Mouse (Mus musculus) liver, embryonic 12.5 days (tissue): ENCODE results near the gene Wdr66. TPM values are rescaled to one million over a fixed set of nuclear protein-coding genes. Genes with fewer than 3 reads are reported as not detected.

Source experiments
- ATAC-seq: fragments of 200-750 bp; cut with Nextera tagmentation; 2 replicates; pipeline ENCODE4 v1.8.0; 2017; ENCODE audit warnings: moderate number of reproducible peaks, mild to moderate bottlenecking, moderate library complexity
- H3K27ac ChIP-seq: fragments of 300-500 bp; sonication (generic); 2 replicates; pipeline ENCODE4 v1.5.1; 2016; ENCODE audit warnings: mild to moderate bottlenecking
- H3K27me3 ChIP-seq: fragments of 300-500 bp; sonication (generic); replicated peaks from 2 replicates; pipeline ENCODE4 v1.6.1; 2016; ENCODE audit warnings: mild to moderate bottlenecking, moderate library complexity
- H3K36me3 ChIP-seq: fragments of 300-500 bp; sonication (generic); 2 replicates; pipeline ENCODE4 v1.6.1; 2016; ENCODE audit warnings: mild to moderate bottlenecking, moderate library complexity
- H3K4me1 ChIP-seq: fragments of 300-500 bp; sonication (generic); 2 replicates; pipeline ENCODE4 v1.6.1; 2016
- H3K4me2 ChIP-seq: fragments of 300-500 bp; sonication (generic); 2 replicates; pipeline ENCODE4 v1.6.1; 2016; ENCODE audit warnings: mild to moderate bottlenecking, moderate library complexity
- H3K4me3 ChIP-seq: fragments of 300-500 bp; sonication (generic); 2 replicates; pipeline ENCODE4 v1.5.1; 2016; ENCODE audit warnings: mild to moderate bottlenecking, moderate library complexity
- H3K9ac ChIP-seq: fragments of 300-500 bp; sonication (generic); 2 replicates; pipeline ENCODE4 v1.6.1; 2016; ENCODE audit warnings: mild to moderate bottlenecking, moderate library complexity
- H3K9me3 ChIP-seq: fragments of 300-500 bp; sonication (generic); replicated peaks from 2 replicates; pipeline ENCODE4 v1.6.1; 2016; ENCODE audit warnings: mild to moderate bottlenecking, moderate library complexity
- WGBS: fragments of 180-500 bp; shearing (Covaris S2); methylation state at CpG from one replicate; pipeline ENCODE4 v1.1.7; 2016; ENCODE audit not compliant: insufficient replicate concordance; 5-methylcytosine and 5-hydroxymethylcytosine counted together
- polyA plus RNA-seq: library from polyadenylated mRNA; unstranded; fragments of >200 nt; fragmentation: Nextera tagmentation; extraction: Ambion mirVana; gene quantifications from 2 replicates; pipeline ENCODE4 v1.2.1, GENCODE M21; 2016

Gene Wdr66
- polyA plus RNA-seq, 1 experiment from 2014 or later, result 0.29 TPM

- WGBS, result 50% methylated on average over 10 of the region's 10 CpGs
- peaks cover 7% of the 10 kb centered on the region; the same call in 1 of the 2 replicates for H3K27me3 ChIP-seq
- H3K9me3 ChIP-seq, result no peaks in the 10 kb centered on the region
- ATAC-seq, result no peak
- peaks cover 6% of the 10 kb centered on the region for H3K4me1 ChIP-seq
- H3K4me3 ChIP-seq, result no peak overlapping the region
- no peak overlapping the region for H3K4me2 ChIP-seq
- peaks cover 33% of the 10 kb centered on the region for H3K36me3 ChIP-seq
- no peak overlapping the region for H3K27ac ChIP-seq
- no peak overlapping the region for H3K9ac ChIP-seq
Observed at GRCm38 (mm10) chr5:123376569-123376968, 124.7 kb downstream of the Wdr66 start.

Other genes starting within 250 kb of the Wdr66 start
- gene Orai1, start 237.0 kb upstream of the Wdr66 start, polyA plus RNA-seq, result 11.6 and 11.9 TPM in 2 replicates
- not detected in 2 replicates for gene Morn3, start 205.1 kb upstream of the Wdr66 start, polyA plus RNA-seq
- 28.2 and 30.3 TPM in 2 replicates for gene Tmem120b, start 183.7 kb upstream of the Wdr66 start, polyA plus RNA-seq
- 3.9 and 4.8 TPM in 2 replicates for gene Rhof, start 119.4 kb upstream of the Wdr66 start, polyA plus RNA-seq
- 6.0 and 6.1 TPM in 2 replicates for gene Setd1b, start 109.9 kb upstream of the Wdr66 start, polyA plus RNA-seq
- 77.4 and 77.8 TPM in 2 replicates for gene Psmd9, start 82.7 kb upstream of the Wdr66 start, polyA plus RNA-seq
- gene Hpd, start 69.4 kb upstream of the Wdr66 start, polyA plus RNA-seq, result 5.9 and 6.1 TPM in 2 replicates
- 11.7 and 12.7 TPM in 2 replicates for gene Bcl7a, start 91.7 kb downstream of the Wdr66 start, polyA plus RNA-seq
- gene Mlxip, start 142.7 kb downstream of the Wdr66 start, polyA plus RNA-seq, result 6.7 and 7.0 TPM in 2 replicates
- not detected in 2 replicates for gene Lrrc43, start 237.2 kb downstream of the Wdr66 start, polyA plus RNA-seq
- not detected in 2 replicates for gene Il31, start 237.4 kb downstream of the Wdr66 start, polyA plus RNA-seq